Mouse (Mus musculus) CH12.LX (cell line): ENCODE measurements around the gene Abhd15. TPM values are rescaled to one million over a fixed set of nuclear protein-coding genes. Genes with fewer than 3 reads are reported as not detected.

Experiments used
- DNase-seq: peaks from one replicate; pipeline ENCODE4 v3.0.0-alpha.2; 2013; ENCODE audit errors: extremely low read depth
- H3K27ac ChIP-seq: 2 replicates; pipeline ENCODE4 v1.5.1; 2012; ENCODE audit warnings: low read depth, mild to moderate bottlenecking, control low read depth, moderate library complexity; ENCODE audit not compliant: insufficient read depth
- H3K27me3 ChIP-seq: replicated peaks from 2 replicates; pipeline ENCODE3; 2012; ENCODE audit warnings: inconsistent platforms
- H3K36me3 ChIP-seq, 2 experiments: replicated peaks in 1 of 2; 2 replicates each; pipeline versions ENCODE3 to v1.6.1; 2012; ENCODE audit warnings: inconsistent platforms in 1 of 2, low read length in 1 of 2, mild to moderate bottlenecking in 1 of 2, mixed read lengths in 1 of 2, moderate library complexity in 1 of 2; ENCODE audit not compliant: control insufficient read depth in 1 of 2, insufficient read depth in 1 of 2
- H3K4me1 ChIP-seq, 2 experiments: 2 replicates each; pipeline ENCODE4 v1.6.1; 2012; ENCODE audit warnings: inconsistent platforms in 1 of 2, moderate library complexity in 1 of 2; ENCODE audit not compliant: insufficient read depth in 2 of 2, control insufficient read depth in 1 of 2
- H3K4me2 ChIP-seq: 2 replicates; pipeline ENCODE4 v1.6.1; 2012; ENCODE audit warnings: low read depth, mild to moderate bottlenecking, control low read depth; ENCODE audit not compliant: poor library complexity, insufficient read depth, severe bottlenecking
- H3K4me3 ChIP-seq, 3 experiments: fragments of 150-350 bp in 1 of 3; sonication (generic) in 1 of 3; replicated peaks in 1 of 3; 2 replicates each; pipeline versions ENCODE3 to v1.5.1; 2011 to 2012; ENCODE audit warnings: low read depth in 2 of 3, low read length in 2 of 3, mild to moderate bottlenecking in 2 of 3, moderate library complexity in 2 of 3, control low read depth in 1 of 3, improper control_type of control experiment in 1 of 3, inconsistent platforms in 1 of 3, mixed read lengths in 1 of 3; ENCODE audit not compliant: poor library complexity in 1 of 3
- H3K79me2 ChIP-seq: replicated peaks from 2 replicates; pipeline ENCODE4 v1.6.1; 2012; ENCODE audit warnings: mild to moderate bottlenecking, moderate library complexity; ENCODE audit not compliant: control insufficient read depth, poor library complexity, insufficient read depth, severe bottlenecking; ENCODE audit errors: extremely low read depth
- H3K9ac ChIP-seq: 2 replicates; pipeline ENCODE4 v1.6.1; 2012; ENCODE audit warnings: low read depth, mild to moderate bottlenecking, control low read depth, moderate library complexity; ENCODE audit not compliant: insufficient read depth
- H3K9me3 ChIP-seq: replicated peaks from 2 replicates; pipeline ENCODE3; 2012; ENCODE audit warnings: low read length, inconsistent platforms, mixed read lengths
- BHLHE40 ChIP-seq: IDR thresholded peaks from 2 replicates; pipeline ENCODE4 v1.6.1; 2011; ENCODE audit warnings: mild to moderate bottlenecking, low read depth, low read length, improper control_type of control experiment
- CHD1 ChIP-seq: IDR thresholded peaks from 2 replicates; pipeline ENCODE4 v1.6.1; 2012; ENCODE audit warnings: low read depth, low read length, improper control_type of control experiment, inconsistent platforms
- CTCF ChIP-seq, 2 experiments: IDR thresholded peaks in 1 of 2; conservative IDR thresholded peaks in 1 of 2; 2 replicates each; pipeline ENCODE4 v1.5.1; 2011 to 2012; ENCODE audit warnings: low read depth in 2 of 2, low read length in 2 of 2, improper control_type of control experiment in 1 of 2, inconsistent platforms in 1 of 2, mild to moderate bottlenecking in 1 of 2, moderate library complexity in 1 of 2
- ETS1 ChIP-seq: conservative IDR thresholded peaks from 2 replicates; pipeline ENCODE4 v1.6.1; 2012; ENCODE audit warnings: low read depth, mild to moderate bottlenecking, inconsistent platforms, low read length, improper control_type of control experiment, moderate library complexity
- HCFC1 ChIP-seq: IDR thresholded peaks from 2 replicates; pipeline ENCODE4 v1.6.1; 2012; ENCODE audit warnings: low read depth, mild to moderate bottlenecking, inconsistent platforms, low read length, improper control_type of control experiment
- IRF4 ChIP-seq: IDR thresholded peaks from 2 replicates; pipeline ENCODE4 v1.6.1; 2014; ENCODE audit warnings: low read depth, mild to moderate bottlenecking, inconsistent platforms, low read length, improper control_type of control experiment
- JUN ChIP-seq: IDR thresholded peaks from 2 replicates; pipeline ENCODE4 v1.6.1; 2011; ENCODE audit warnings: low read depth, mild to moderate bottlenecking, low read length, improper control_type of control experiment, moderate library complexity; ENCODE audit not compliant: insufficient read depth
- JUND ChIP-seq: conservative IDR thresholded peaks from 2 replicates; pipeline ENCODE4 v1.6.1; 2011; ENCODE audit warnings: low read depth, low read length, improper control_type of control experiment
- KAT2A ChIP-seq: IDR thresholded peaks from 2 replicates; pipeline ENCODE4 v1.6.1; 2012; ENCODE audit warnings: low read length, improper control_type of control experiment, inconsistent platforms; ENCODE audit not compliant: insufficient replicate concordance
- MAFK ChIP-seq: IDR thresholded peaks from 2 replicates; pipeline ENCODE4 v1.6.1; 2011; ENCODE audit warnings: low read length, improper control_type of control experiment; ENCODE audit not compliant: insufficient replicate concordance
- MAX ChIP-seq: IDR thresholded peaks from 2 replicates; pipeline ENCODE4 v1.6.1; 2011; ENCODE audit warnings: low read length, improper control_type of control experiment
- MAZ ChIP-seq: IDR thresholded peaks from 2 replicates; pipeline ENCODE4 v1.6.1; 2012; ENCODE audit warnings: low read depth, mild to moderate bottlenecking, inconsistent platforms, low read length, improper control_type of control experiment, moderate library complexity
- MEF2A ChIP-seq: IDR thresholded peaks from 2 replicates; pipeline ENCODE4 v1.6.1; 2014; ENCODE audit warnings: low read depth, mild to moderate bottlenecking, inconsistent platforms, low read length, improper control_type of control experiment, borderline replicate concordance
- MYC ChIP-seq: IDR thresholded peaks from 2 replicates; pipeline ENCODE4 v1.6.1; 2011; ENCODE audit warnings: low read depth, mild to moderate bottlenecking, improper control_type of control experiment, low read length
- NELFE ChIP-seq: IDR thresholded peaks from 2 replicates; pipeline ENCODE4 v1.6.1; 2011; ENCODE audit warnings: low read depth, low read length, improper control_type of control experiment
- NRF1 ChIP-seq: IDR thresholded peaks from 2 replicates; pipeline ENCODE4 v1.6.1; 2014; ENCODE audit warnings: low read depth, mild to moderate bottlenecking, inconsistent platforms, low read length, improper control_type of control experiment, moderate library complexity
- POLR2A ChIP-seq: IDR thresholded peaks from 2 replicates; pipeline ENCODE4 v1.6.1; 2011; ENCODE audit warnings: low read depth, mild to moderate bottlenecking, improper control_type of control experiment, low read length
- POLR2AphosphoS2 ChIP-seq: IDR thresholded peaks from 2 replicates; pipeline ENCODE4 v1.6.1; 2011; ENCODE audit warnings: low read depth, low read length, improper control_type of control experiment
- RAD21 ChIP-seq: IDR thresholded peaks from 2 replicates; pipeline ENCODE4 v1.6.1; 2011; ENCODE audit warnings: low read depth, mild to moderate bottlenecking, low read length, improper control_type of control experiment, moderate library complexity
- RCOR1 ChIP-seq: conservative IDR thresholded peaks from 2 replicates; pipeline ENCODE4 v1.6.1; 2012; ENCODE audit warnings: low read depth, mild to moderate bottlenecking, inconsistent platforms, low read length, improper control_type of control experiment
- SIN3A ChIP-seq: IDR thresholded peaks from 2 replicates; pipeline ENCODE4 v1.6.1; 2012; ENCODE audit warnings: low read length, improper control_type of control experiment, inconsistent platforms
- SMC3 ChIP-seq: IDR thresholded peaks from 2 replicates; pipeline ENCODE4 v1.6.1; 2011; ENCODE audit warnings: low read depth, low read length, improper control_type of control experiment
- TBP ChIP-seq: conservative IDR thresholded peaks from 2 replicates; pipeline ENCODE4 v1.6.1; 2011; ENCODE audit warnings: low read depth, low read length, improper control_type of control experiment
- TCF12 ChIP-seq: IDR thresholded peaks from 2 replicates; pipeline ENCODE4 v1.6.1; 2014; ENCODE audit warnings: low read depth, mild to moderate bottlenecking, inconsistent platforms, low read length, improper control_type of control experiment
- UBTF ChIP-seq: IDR thresholded peaks from 2 replicates; pipeline ENCODE4 v1.6.1; 2012; ENCODE audit warnings: low read depth, mild to moderate bottlenecking, inconsistent platforms, low read length, improper control_type of control experiment, moderate library complexity
- USF1 ChIP-seq: IDR thresholded peaks from 2 replicates; pipeline ENCODE4 v1.6.1; 2014; ENCODE audit warnings: low read depth, mild to moderate bottlenecking, inconsistent platforms, low read length, improper control_type of control experiment
- USF2 ChIP-seq: conservative IDR thresholded peaks from 2 replicates; pipeline ENCODE4 v1.6.1; 2011; ENCODE audit warnings: low read depth, low read length, improper control_type of control experiment
- ZC3H11A ChIP-seq: IDR thresholded peaks from 2 replicates; pipeline ENCODE4 v1.6.1; 2012; ENCODE audit warnings: low read depth, mild to moderate bottlenecking, inconsistent platforms, low read length, improper control_type of control experiment
- ZKSCAN1 ChIP-seq: IDR thresholded peaks from 2 replicates; pipeline ENCODE4 v1.6.1; 2012; ENCODE audit warnings: low read depth, inconsistent platforms, low read length, improper control_type of control experiment, borderline replicate concordance
- ZMIZ1 ChIP-seq: IDR thresholded peaks from 2 replicates; pipeline ENCODE4 v1.6.1; 2012; ENCODE audit warnings: low read depth, mild to moderate bottlenecking, inconsistent platforms, low read length, improper control_type of control experiment
- ZNF384 ChIP-seq: IDR thresholded peaks from 2 replicates; pipeline ENCODE4 v1.6.1; 2012; ENCODE audit warnings: low read depth, low read length, improper control_type of control experiment, inconsistent platforms
- dilution Hi-C: fragments of 300-500 bp; cut with MboI; formaldehyde crosslinking; loops from 2 replicates; pipeline ENCODE4 v1.14.3; 2020; ENCODE audit warnings: low sequenced_read_pairs; ENCODE audit not compliant: extremely low pct_unique_long_range_greater_than_20kb, extremely low pct_ligation_motif_present
- in situ Hi-C: fragments of 300-500 bp; cut with MboI; formaldehyde crosslinking; loops from 3 replicates; pipeline ENCODE4 v1.14.3; 2019; ENCODE audit warnings: low sequenced_read_pairs, low pct_ligation_motif_present, low pct_unique_long_range_greater_than_20kb, mixed read lengths
- polyA plus RNA-seq: library from polyadenylated mRNA; unstranded; fragments of >175 nt; gene quantifications from 2 replicates; pipeline ENCODE4 v1.2.1, GENCODE M21; 2012; ENCODE audit warnings: low read depth; ENCODE audit not compliant: insufficient read length
- total RNA-seq, 2 experiments: library from RNA; depleted of rRNA; stranded (reverse); fragments of 300-350 nt in 1 of 2; fragments of >200 nt in 1 of 2; gene quantifications; 2 replicates each; pipeline ENCODE4 v1.2.3; 2012 to 2014

Abhd15 gene
- total and polyA plus RNA-seq, 3 experiments = 0.11 to 0.38 (median 0.23) TPM

GRCm38 (mm10) chr11:77467157-77467556 lies 47.8 kb upstream of the Abhd15 start:
- H3K9ac ChIP-seq = peak overlapping the region; percentile 5; the same call in 1 of the 2 replicates
- TF ChIP-seq CTCF (conservative IDR thresholded peaks at IDR 0.05 in 1 of 2, IDR thresholded peaks at IDR 0.05 in 1 of 2; ENCODE audit: low read depth in 2 of 2, low read length in 2 of 2) (peak in 1 of 2 experiments; percentile 76; a peak in 2 of 4 replicates), RAD21 (peak; percentile 63), ETS1 (no peak), JUND (no peak), UBTF (peak; percentile 86), SMC3 (peak; percentile 56), POLR2A (0 out of 2 replicates have a peak, but pooled peaks have one; percentile 24), ZKSCAN1 (no peak)
- H3K4me2 ChIP-seq = peak overlapping the region; percentile 59
- DNase-seq = peak; percentile 74
- no peaks in the 10 kb centered on the region for H3K9me3 ChIP-seq
- H3K4me1 ChIP-seq = peaks cover 9 to 22% of the 10 kb centered on the region in 2 experiments
- H3K27me3 ChIP-seq = peaks cover 47% of the 10 kb centered on the region
- no peak overlapping the region for H3K27ac ChIP-seq
- in situ Hi-C loops = loop anchor here (25.0 kb wide), 1 partner anchor 480 kb away; the partner anchor contains the start of gene Slc6a4
- dilution Hi-C loops = no loop called here
- peaks cover 0 to 3% of the 10 kb centered on the region in 2 experiments for H3K36me3 ChIP-seq
- H3K79me2 ChIP-seq = no peaks in the 10 kb centered on the region
- peak overlapping the region; percentile 16 to 42 (median 25) for H3K4me3 ChIP-seq

- dilution Hi-C loops = no loop called here
- peak overlapping the region; percentile 14 to 46 (median 24) for H3K4me3 ChIP-seq
- peak; percentile 67 to 94; a peak in 2 of 4 replicates for TF ChIP-seq CTCF (conservative IDR thresholded peaks at IDR 0.05 in 1 of 2, IDR thresholded peaks at IDR 0.05 in 1 of 2; ENCODE audit: low read depth in 2 of 2, low read length in 2 of 2)
- 0 out of 2 replicates have a peak, but pooled peaks have one; percentile 5 for TF ChIP-seq ZC3H11A
- no peak for TF ChIP-seq ZNF384
- TF ChIP-seq ZMIZ1 = no peak
- no peak for TF ChIP-seq USF2
- TF ChIP-seq MYC = 0 out of 2 replicates have a peak, but pooled peaks have one; percentile 44
- no peak; the same call in 1 of the 2 replicates for TF ChIP-seq BHLHE40
- TF ChIP-seq HCFC1 = no peak; the same call in 1 of the 2 replicates
- no peak; the same call in 1 of the 2 replicates for TF ChIP-seq RCOR1
- TF ChIP-seq MAX = peak; percentile 39; the same call in 1 of the 2 replicates
- no peak for TF ChIP-seq POLR2AphosphoS2
- no peak for TF ChIP-seq KAT2A
- TF ChIP-seq SIN3A = peak; percentile 40; the same call in 1 of the 2 replicates
- TF ChIP-seq TBP = no peak
- no peak for TF ChIP-seq USF1
- TF ChIP-seq CHD1 = no peak
- no peak for TF ChIP-seq JUN
- TF ChIP-seq MAFK = peak; percentile 65; the same call in 1 of the 2 replicates
- peak; percentile 49 for TF ChIP-seq IRF4
- TF ChIP-seq TCF12 = peak; percentile 61; the same call in 1 of the 2 replicates
- TF ChIP-seq MAZ = peak; percentile 75
- TF ChIP-seq RAD21 = peak; percentile 61
- TF ChIP-seq NELFE = peak; percentile 56; the same call in 1 of the 2 replicates
- peak; percentile 36; the same call in 1 of the 2 replicates for TF ChIP-seq NRF1
- TF ChIP-seq MEF2A = peak; percentile 25; the same call in 1 of the 2 replicates
- peak; percentile 87 for TF ChIP-seq SMC3
These were observed 47.1 kb upstream of the Abhd15 start for GRCm38 (mm10) chr11:77467784-77468183.

More at GRCm38 (mm10) chr11:77467784-77468183, 47.1 kb upstream of the Abhd15 start:
- peak overlapping the region; percentile 5; the same call in 1 of the 2 replicates for H3K9ac ChIP-seq
- H3K36me3 ChIP-seq = peaks cover 0 to 3% of the 10 kb centered on the region in 2 experiments
- H3K27ac ChIP-seq = no peak overlapping the region
- no peaks in the 10 kb centered on the region for H3K79me2 ChIP-seq
- DNase-seq = peak; percentile 77
- H3K4me1 ChIP-seq = peaks cover 9 to 18% of the 10 kb centered on the region in 2 experiments
- H3K4me2 ChIP-seq = peak overlapping the region; percentile 59
- H3K27me3 ChIP-seq = peaks cover 42% of the 10 kb centered on the region
- no peaks in the 10 kb centered on the region for H3K9me3 ChIP-seq
- in situ Hi-C loops = loop anchor here (25.0 kb wide), 1 partner anchor 480 kb away; the partner anchor contains the start of gene Slc6a4
